Mouse (Mus musculus) thymus, postnatal 14 days (tissue): Measurements from ENCODE around the gene Arpc2.

ENCODE experiments used
- DNase-seq: peaks from one replicate; pipeline ENCODE4 v3.0.0; 2021

Arpc2 gene

GRCm38 (mm10) chr1:74284543-74285160, 48.8 kb downstream of the Arpc2 start, which contains the start of the genes Aamp and Pnkd:
TSS of gene Aamp (minus strand) at chr1:74284738.
TSS of gene Pnkd (plus strand) at chr1:74284930.
- DNase-seq = peak; percentile 100

GRCm38 (mm10) chr1:74285212-74286010, 49.5 kb downstream of the Arpc2 start:
- DNase-seq = peak; percentile 21

GRCm38 (mm10) chr1:74286869-74287607, 51.2 kb downstream of the Arpc2 start:
- peak; percentile 25 for DNase-seq

- no peak for DNase-seq
These were observed 52.4 kb downstream of the Arpc2 start for GRCm38 (mm10) chr1:74288327-74288726.

GRCm38 (mm10) chr1:74289248-74289647, 53.4 kb downstream of the Arpc2 start:
- no peak for DNase-seq

- no peak for DNase-seq
These were observed 53.9 kb downstream of the Arpc2 start for GRCm38 (mm10) chr1:74289740-74290139.

- DNase-seq = no peak
These were observed 54.3 kb downstream of the Arpc2 start for GRCm38 (mm10) chr1:74290141-74290540.

GRCm38 (mm10) chr1:74292331-74293020, 56.6 kb downstream of the Arpc2 start:
- DNase-seq = no peak

GRCm38 (mm10) chr1:74293306-74293960, 57.5 kb downstream of the Arpc2 start:
- no peak for DNase-seq

GRCm38 (mm10) chr1:74294090-74294643, 58.3 kb downstream of the Arpc2 start:
- no peak for DNase-seq

- DNase-seq = no peak
These were observed 59.0 kb downstream of the Arpc2 start for GRCm38 (mm10) chr1:74294733-74295455.

GRCm38 (mm10) chr1:74295456-74296171, 59.7 kb downstream of the Arpc2 start:
- no peak for DNase-seq

GRCm38 (mm10) chr1:74296477-74296876, 60.6 kb downstream of the Arpc2 start:
- DNase-seq = no peak

GRCm38 (mm10) chr1:74297269-74297668, 61.4 kb downstream of the Arpc2 start:
- no peak for DNase-seq

- no peak for DNase-seq
These were observed 62.4 kb downstream of the Arpc2 start for GRCm38 (mm10) chr1:74298157-74298750.

- DNase-seq = no peak
These were observed 63.1 kb downstream of the Arpc2 start for GRCm38 (mm10) chr1:74298996-74299395.

GRCm38 (mm10) chr1:74300347-74301110, 64.6 kb downstream of the Arpc2 start:
- DNase-seq = no peak

GRCm38 (mm10) chr1:74302229-74302628, 66.3 kb downstream of the Arpc2 start:
- DNase-seq = no peak

GRCm38 (mm10) chr1:74302835-74303234, 67.0 kb downstream of the Arpc2 start:
- DNase-seq = no peak
